Mouse (Mus musculus): ENCODE results near the gene 1700030J22Rik.

DNA sequence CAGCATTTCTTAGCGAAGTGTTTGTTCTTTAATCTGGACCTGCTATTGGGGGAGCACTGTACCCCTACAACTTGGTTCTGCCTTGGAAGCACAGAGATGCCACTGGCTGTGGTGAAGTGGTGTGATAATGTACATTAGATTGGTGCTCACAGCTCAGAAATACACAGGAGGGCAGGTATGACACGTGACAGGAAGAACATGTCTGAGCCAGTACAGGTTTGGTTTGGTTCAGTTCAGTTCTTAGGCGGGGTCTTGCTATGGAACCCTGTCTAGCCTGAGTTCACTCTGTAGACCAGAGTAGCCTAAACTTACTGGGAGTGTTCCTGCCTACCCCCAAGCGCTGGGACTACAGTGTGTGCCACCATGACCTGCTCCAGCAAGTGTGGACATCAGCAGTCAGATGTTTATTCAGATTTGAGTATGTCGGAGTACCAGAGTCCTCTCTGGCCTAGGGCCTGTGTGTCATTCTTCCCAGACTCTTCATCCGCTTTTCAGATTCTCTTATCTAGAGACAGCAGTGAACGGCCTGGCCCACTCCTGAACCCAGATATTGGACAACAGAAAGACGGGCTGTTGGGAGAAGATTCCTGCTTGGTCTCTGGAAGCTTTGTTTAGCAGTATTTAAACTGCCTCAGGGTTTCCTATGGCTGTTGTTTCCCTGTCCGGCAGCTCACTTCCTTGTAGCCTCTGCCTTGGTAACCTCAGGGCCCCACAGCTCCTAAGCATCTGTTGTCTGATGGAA is 33.4 kb downstream of the 1700030J22Rik start:
- TF ChIP-seq POLR2A (IDR thresholded peaks at IDR 0.05; ENCODE audit: borderline replicate concordance, extremely low read depth, insufficient read depth, insufficient read length, poor library complexity, severe bottlenecking): no peak
- no peak for TF ChIP-seq CTCF (IDR thresholded peaks at IDR 0.05; ENCODE audit: borderline replicate concordance, extremely low read depth, insufficient read depth, insufficient read length)

Measured in brain, embryonic 14.5 days (tissue).